Mouse (Mus musculus) lung, adult 2 months (tissue): ENCODE measurements around the gene Wasl.

Experiments used
- CTCF ChIP-seq: fragments of 200-500 bp; IDR thresholded peaks from 2 replicates; pipeline ENCODE4 v1.5.1; 2011; ENCODE audit warnings: mild to moderate bottlenecking, low read length, control low read depth; ENCODE audit not compliant: insufficient read depth
- POLR2A ChIP-seq: fragments of 200-500 bp; IDR thresholded peaks from 2 replicates; pipeline ENCODE4 v1.6.1; 2011; ENCODE audit warnings: low read depth, mild to moderate bottlenecking, control low read depth, low read length, borderline replicate concordance; ENCODE audit errors: extremely low read depth

GRCm38 (mm10) chr6:24569711-24570110, 95.1 kb downstream of the Wasl start:
- TF ChIP-seq CTCF: no peak
- no peak for TF ChIP-seq POLR2A
